Mouse (Mus musculus): ENCODE measurements around the gene Tom1.

Tom1 gene

GRCm38 (mm10) chr8:75033511-75034243, at the start of gene Tom1:
TSS of gene Tom1 (plus strand) at chr8:75033705.
- in situ Hi-C loops (cut with MboI, MseI): no loop called here

- in situ Hi-C loops (cut with MboI, MseI): no loop called here
Measured at GRCm38 (mm10) chr8:74987436-74987835, 46.1 kb upstream of the Tom1 start.

- in situ Hi-C loops (cut with MboI, MseI): no loop called here
Measured at GRCm38 (mm10) chr8:74990021-74990420, 43.5 kb upstream of the Tom1 start.

- in situ Hi-C loops (cut with MboI, MseI): no loop called here
Measured at GRCm38 (mm10) chr8:74993081-74993474, 40.4 kb upstream of the Tom1 start, which contains the start of gene Hmgxb4. TSS of gene Hmgxb4 (plus strand) at chr8:74993356.

GRCm38 (mm10) chr8:74993475-74994451, 39.7 kb upstream of the Tom1 start:
- in situ Hi-C loops (cut with MboI, MseI): no loop called here

GRCm38 (mm10) chr8:74994540-74994939, 39.0 kb upstream of the Tom1 start:
- in situ Hi-C loops (cut with MboI, MseI): no loop called here

- in situ Hi-C loops (cut with MboI, MseI): loop anchor here (10.0 kb wide), 1 partner anchor 1646 kb away; the partner anchor contains the start of gene Large1
Measured at GRCm38 (mm10) chr8:75000431-75000830, 33.1 kb upstream of the Tom1 start.

GRCm38 (mm10) chr8:75008826-75009225, 24.7 kb upstream of the Tom1 start:
- in situ Hi-C loops (cut with MboI, MseI): loop anchor here (10.0 kb wide), 1 partner anchor 1654 kb away; the partner anchor contains the start of gene Large1

- in situ Hi-C loops (cut with MboI, MseI): no loop called here
Measured at GRCm38 (mm10) chr8:75013557-75013956, 19.9 kb upstream of the Tom1 start.

GRCm38 (mm10) chr8:75013964-75014363, 19.5 kb upstream of the Tom1 start:
- in situ Hi-C loops (cut with MboI, MseI): no loop called here

GRCm38 (mm10) chr8:75015981-75016380, 17.5 kb upstream of the Tom1 start:
- in situ Hi-C loops (cut with MboI, MseI): no loop called here

GRCm38 (mm10) chr8:75016422-75016821, 17.1 kb upstream of the Tom1 start:
- in situ Hi-C loops (cut with MboI, MseI): no loop called here

- in situ Hi-C loops (cut with MboI, MseI): no loop called here
Measured at GRCm38 (mm10) chr8:75018274-75018972, 15.1 kb upstream of the Tom1 start.

- in situ Hi-C loops (cut with MboI, MseI): no loop called here
Measured at GRCm38 (mm10) chr8:75023660-75024316, 9.7 kb upstream of the Tom1 start.

- in situ Hi-C loops (cut with MboI, MseI): no loop called here
Measured at GRCm38 (mm10) chr8:75025809-75026208, 7.7 kb upstream of the Tom1 start.

GRCm38 (mm10) chr8:75030453-75031024, 3.0 kb upstream of the Tom1 start:
- in situ Hi-C loops (cut with MboI, MseI): no loop called here

- in situ Hi-C loops (cut with MboI, MseI): no loop called here
Measured at GRCm38 (mm10) chr8:75032961-75033360, 544 bp upstream of the Tom1 start.

GRCm38 (mm10) chr8:75034285-75034684, 780 bp downstream of the Tom1 start:
- in situ Hi-C loops (cut with MboI, MseI): no loop called here

- in situ Hi-C loops (cut with MboI, MseI): no loop called here
Measured at GRCm38 (mm10) chr8:75035640-75036039, 2.1 kb downstream of the Tom1 start.

- in situ Hi-C loops (cut with MboI, MseI): no loop called here
Measured at GRCm38 (mm10) chr8:75038497-75038896, 5.0 kb downstream of the Tom1 start.

- in situ Hi-C loops (cut with MboI, MseI): no loop called here
Measured at GRCm38 (mm10) chr8:75039754-75040153, 6.2 kb downstream of the Tom1 start.

Measured in regulatory T cell (primary cell).